Mouse (Mus musculus) liver, embryonic 14.5 days (tissue): ENCODE measurements around the gene Tfdp1. TPM values are rescaled to one million over a fixed set of nuclear protein-coding genes. Genes with fewer than 3 reads are reported as not detected.

Source experiments
- ATAC-seq: fragments of 200-750 bp; cut with Nextera tagmentation; 2 replicates; pipeline ENCODE4 v1.8.0; 2017; ENCODE audit warnings: moderate number of reproducible peaks, mild to moderate bottlenecking, moderate library complexity; ENCODE audit not compliant: insufficient read depth
- DNase-seq, 3 experiments: peaks; one replicate each; pipeline ENCODE4 v3.0.0-alpha.2; 2012 to 2013; ENCODE audit warnings: low read depth in 3 of 3, low spot score in 3 of 3
- H3K27ac ChIP-seq: fragments of 300-500 bp; sonication (generic); 2 replicates; pipeline ENCODE4 v1.5.1; 2014; ENCODE audit warnings: moderate library complexity, mild to moderate bottlenecking, control low read depth, inconsistent platforms
- H3K27me3 ChIP-seq: fragments of 300-500 bp; sonication (generic); 2 replicates; pipeline ENCODE4 v1.6.1; 2014; ENCODE audit warnings: mild to moderate bottlenecking, low read length, moderate library complexity; ENCODE audit not compliant: control insufficient read depth, insufficient read depth
- H3K36me3 ChIP-seq: fragments of 300-500 bp; sonication (generic); replicated peaks from 2 replicates; pipeline ENCODE4 v1.6.1; 2014; ENCODE audit warnings: low read depth; ENCODE audit not compliant: control insufficient read depth, insufficient read depth
- H3K4me1 ChIP-seq, 2 experiments: fragments of 200-500 bp in 1 of 2; fragments of 300-500 bp in 1 of 2; sonication (generic) in 1 of 2; replicated peaks; 2 replicates each; pipeline ENCODE4 v1.6.1; 2012 to 2014; ENCODE audit warnings: antibody characterized with exemption in 1 of 2, inconsistent platforms in 1 of 2, low read length in 1 of 2; ENCODE audit not compliant: control insufficient read depth in 2 of 2, insufficient read depth in 2 of 2
- H3K4me2 ChIP-seq: fragments of 300-500 bp; sonication (generic); 2 replicates; pipeline ENCODE4 v1.6.1; 2014; ENCODE audit warnings: low read depth, mild to moderate bottlenecking, control low read depth, moderate library complexity
- H3K4me3 ChIP-seq, 2 experiments: fragments of 200-500 bp in 1 of 2; fragments of 300-500 bp in 1 of 2; sonication (generic) in 1 of 2; 2 replicates each; pipeline ENCODE4 v1.5.1; 2012 to 2014; ENCODE audit warnings: low read depth in 2 of 2, low read length in 2 of 2, mild to moderate bottlenecking in 2 of 2, control low read depth in 1 of 2, inconsistent platforms in 1 of 2, moderate library complexity in 1 of 2; ENCODE audit not compliant: insufficient read depth in 1 of 2
- H3K9ac ChIP-seq: fragments of 300-500 bp; sonication (generic); replicated peaks from 2 replicates; pipeline ENCODE4 v1.6.1; 2014; ENCODE audit warnings: mild to moderate bottlenecking, control low read depth, moderate library complexity
- H3K9me3 ChIP-seq: fragments of 300-500 bp; sonication (generic); 2 replicates; pipeline ENCODE4 v1.6.1; 2016; ENCODE audit warnings: low read length, mixed read lengths; ENCODE audit not compliant: control insufficient read depth
- CTCF ChIP-seq: IDR thresholded peaks from 2 replicates; pipeline ENCODE4 v1.5.1; 2016; ENCODE audit warnings: antibody characterized with exemption, low read depth, control low read depth
- EP300 ChIP-seq: IDR thresholded peaks from 2 replicates; pipeline ENCODE4 v1.6.1; 2016; ENCODE audit warnings: antibody characterized with exemption, low read depth
- WGBS: fragments of 180-500 bp; shearing (Covaris S2); extraction: QIAGEN DNeasy Blood & Tissue Kit; methylation state at CpG from one replicate; pipeline ENCODE4 v1.1.7; 2014; ENCODE audit not compliant: insufficient replicate concordance; 5-methylcytosine and 5-hydroxymethylcytosine counted together
- polyA plus RNA-seq, 2 experiments: library from polyadenylated mRNA; depleted of rRNA in 1 of 2; stranded (reverse) in 1 of 2; unstranded in 1 of 2; fragments of >200 nt; fragmentation: Nextera tagmentation in 1 of 2; extraction: Ambion mirVana in 1 of 2; gene quantifications; 2 replicates each; pipeline versions ENCODE4 v1.2.1 to v1.2.3; 2012 to 2014

The Tfdp1 gene
- polyA plus RNA-seq, 2 experiments, result 90.1 to 108 TPM

- H3K4me2 ChIP-seq, result peak overlapping the region; percentile 87
- H3K4me3 ChIP-seq, result peak overlapping the region; percentile 72 to 91
- H3K9me3 ChIP-seq, result no peaks in the 10 kb centered on the region
- no peaks in the 10 kb centered on the region for H3K27me3 ChIP-seq
- no peak for TF ChIP-seq EP300
- TF ChIP-seq CTCF, result no peak
- H3K36me3 ChIP-seq, result peaks cover 28% of the 10 kb centered on the region
- WGBS, result under 1% methylated on average over 69 of the region's 70 CpGs
- H3K9ac ChIP-seq, result peak overlapping the region; percentile 98
- DNase-seq (no peak), ATAC-seq (peak; percentile 52)
- H3K4me1 ChIP-seq, result peaks cover 14 to 32% of the 10 kb centered on the region in 2 experiments
- H3K27ac ChIP-seq, result peak overlapping the region; percentile 69
These were observed 522 bp downstream of the Tfdp1 start for GRCm38 (mm10) chr8:13338901-13339645.

GRCm38 (mm10) chr8:13339646-13339990 is 1.1 kb downstream of the Tfdp1 start:
- no peak overlapping the region for H3K27ac ChIP-seq

DNA sequence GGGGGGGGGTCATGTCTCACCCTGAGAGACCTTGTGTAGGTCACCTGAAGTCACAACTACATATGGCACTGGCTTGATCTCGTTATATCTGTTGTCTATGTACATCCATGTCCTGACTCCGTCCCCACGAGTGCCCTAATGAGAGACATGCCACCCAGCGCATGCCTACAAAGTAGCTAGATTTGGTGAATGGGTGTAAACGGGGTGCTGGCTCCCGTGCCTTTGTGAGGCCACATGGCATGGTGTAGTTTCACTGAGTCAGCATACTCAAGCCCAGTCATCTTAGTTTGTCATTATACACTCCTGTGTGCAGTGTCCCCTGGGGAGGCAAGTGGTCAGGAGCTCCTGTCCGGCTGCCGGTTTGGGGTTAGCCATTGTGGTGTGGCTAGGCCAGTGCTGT is 2.1 kb downstream of the Tfdp1 start:
- ATAC-seq, result no peak
- Histone ChIP-seq H3K4me3 (peak overlapping the region; percentile 26 to 91), H3K4me1 (peaks cover 14 to 32% of the 10 kb centered on the region in 2 experiments), H3K9ac (peak overlapping the region; percentile 98; the same call in 1 of the 2 replicates), H3K27ac (no peak overlapping the region; the same call in 1 of the 2 replicates), H3K27me3 (no peaks in the 10 kb centered on the region), H3K36me3 (peaks cover 30% of the 10 kb centered on the region), H3K4me2 (peak overlapping the region; percentile 87), H3K9me3 (no peaks in the 10 kb centered on the region)
- no peak for DNase-seq
- WGBS, result 66% methylated on average over 8 of the region's 8 CpGs
- no peak for TF ChIP-seq CTCF

More at GRCm38 (mm10) chr8:13339646-13339990, 1.1 kb downstream of the Tfdp1 start:
- DNase-seq (no peak), ATAC-seq (no peak)
- 6% methylated on average over 11 of the region's 11 CpGs for WGBS
- Histone ChIP-seq H3K4me3 (peak overlapping the region; percentile 72 to 91), H3K27me3 (no peaks in the 10 kb centered on the region), H3K4me2 (peak overlapping the region; percentile 87), H3K9me3 (no peaks in the 10 kb centered on the region), H3K9ac (peak overlapping the region; percentile 98), H3K36me3 (peaks cover 30% of the 10 kb centered on the region), H3K4me1 (peaks cover 14 to 32% of the 10 kb centered on the region in 2 experiments)
- TF ChIP-seq CTCF (no peak), EP300 (no peak)

DNA sequence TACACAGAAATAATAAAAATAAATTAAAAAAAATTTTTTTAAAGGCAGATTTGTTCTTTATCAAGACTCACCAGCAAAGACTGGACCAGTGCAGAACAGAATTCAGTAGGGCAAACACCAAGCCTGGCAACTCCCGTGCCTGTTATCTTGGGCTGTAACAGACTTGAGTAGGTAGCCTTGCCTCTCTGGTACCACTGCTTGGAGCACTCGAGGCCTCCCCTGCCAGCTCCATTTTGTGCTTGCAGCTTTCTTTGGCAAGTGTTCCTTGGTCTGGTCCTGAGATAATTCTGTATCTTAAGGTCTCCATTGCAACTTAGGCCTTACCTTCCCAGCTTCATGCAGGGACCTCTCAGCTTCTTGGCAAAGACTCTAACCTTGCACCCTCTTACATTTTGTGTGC is 3.8 kb downstream of the Tfdp1 start:
- no peak overlapping the region for H3K4me2 ChIP-seq
- no peak overlapping the region for H3K4me3 ChIP-seq
- H3K36me3 ChIP-seq, result peaks cover 45% of the 10 kb centered on the region
- H3K9ac ChIP-seq, result no peak overlapping the region
- ATAC-seq (no peak), DNase-seq (no peak)
- H3K4me1 ChIP-seq, result peaks cover 14 to 32% of the 10 kb centered on the region in 2 experiments
- H3K27me3 ChIP-seq, result no peaks in the 10 kb centered on the region
- 16% methylated on average over 2 of the region's 2 CpGs for WGBS
- no peak for TF ChIP-seq EP300
- no peak for TF ChIP-seq CTCF
- no peak overlapping the region for H3K27ac ChIP-seq
- no peaks in the 10 kb centered on the region for H3K9me3 ChIP-seq

GRCm38 (mm10) chr8:13343134-13343533 is 4.6 kb downstream of the Tfdp1 start:
- Histone ChIP-seq H3K36me3 (peaks cover 53% of the 10 kb centered on the region), H3K27me3 (no peaks in the 10 kb centered on the region), H3K9me3 (no peaks in the 10 kb centered on the region), H3K9ac (no peak overlapping the region), H3K4me2 (no peak overlapping the region), H3K4me3 (no peak overlapping the region), H3K27ac (no peak overlapping the region), H3K4me1 (peaks cover 11 to 26% of the 10 kb centered on the region in 2 experiments)
- 50% methylated on average over 4 of the region's 4 CpGs for WGBS
- ATAC-seq, result no peak
- TF ChIP-seq CTCF (no peak), EP300 (0 out of 2 replicates have a peak, but pooled peaks have one; percentile 17)
- DNase-seq, result no peak
